Mouse (Mus musculus) brain, embryonic 14.5 days (tissue): Measurements from ENCODE around the gene Usp40.

Experiments used
- CTCF ChIP-seq: fragments of 200-500 bp; IDR thresholded peaks from 2 replicates; pipeline ENCODE4 v1.5.1; 2012; ENCODE audit warnings: inconsistent platforms, mild to moderate bottlenecking, moderate library complexity, borderline replicate concordance; ENCODE audit not compliant: insufficient read depth, insufficient read length; ENCODE audit errors: extremely low read depth
- POLR2A ChIP-seq: fragments of 200-500 bp; IDR thresholded peaks from 2 replicates; pipeline ENCODE4 v1.6.1; 2012; ENCODE audit warnings: mild to moderate bottlenecking, inconsistent platforms, borderline replicate concordance; ENCODE audit not compliant: poor library complexity, insufficient read depth, insufficient read length, severe bottlenecking; ENCODE audit errors: extremely low read depth

- no peak for TF ChIP-seq POLR2A
- TF ChIP-seq CTCF, result no peak
Observed at GRCm38 (mm10) chr1:87961459-87962167, 46.7 kb downstream of the Usp40 start.
